Mouse (Mus musculus): ENCODE data around the gene Hoxc12.

The Hoxc12 gene

DNA sequence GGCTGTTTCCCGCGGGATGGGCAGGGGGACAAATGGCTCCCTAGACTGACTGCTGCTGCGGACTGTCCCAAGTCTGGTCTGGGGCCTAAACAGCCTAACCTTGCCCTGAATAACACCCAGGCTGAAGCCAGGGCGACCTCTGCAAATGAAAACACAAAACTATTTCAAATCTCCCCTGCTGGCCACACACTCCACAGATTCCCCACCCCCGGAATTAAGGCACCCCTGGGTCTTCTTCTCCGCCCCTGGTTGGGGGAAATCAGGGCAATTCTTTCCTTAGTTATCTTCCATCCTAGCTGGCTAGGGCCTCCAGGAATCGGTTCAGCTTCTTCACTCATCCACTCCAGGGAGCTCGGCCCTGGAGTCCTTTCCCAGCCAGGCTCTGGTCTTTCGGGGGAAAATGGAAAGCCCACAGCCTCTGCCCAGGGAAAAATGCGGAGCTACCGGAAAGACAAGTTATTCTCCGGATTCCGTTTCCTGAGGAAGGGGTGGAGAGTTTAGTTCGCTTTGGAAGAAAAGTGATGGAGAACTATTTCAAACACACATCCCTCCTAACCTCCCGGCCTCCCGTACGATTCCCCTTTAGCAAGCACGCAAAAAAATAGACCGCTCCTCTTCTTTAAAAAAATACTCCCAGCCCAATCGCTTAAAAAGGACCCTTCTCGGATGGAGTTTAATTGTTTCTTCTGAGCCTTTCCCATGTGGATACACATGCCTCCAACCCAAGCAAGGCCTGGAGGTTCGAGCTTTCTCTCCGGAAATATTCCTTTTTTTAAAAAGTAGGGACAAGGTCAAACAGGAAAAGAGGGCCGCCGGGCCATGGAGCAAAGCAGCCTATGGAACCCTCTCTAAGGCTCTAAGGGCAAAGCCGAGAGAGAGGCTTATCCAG is 28.7 kb downstream of the Hoxc12 start:
- DNase-seq: no peak

DNA sequence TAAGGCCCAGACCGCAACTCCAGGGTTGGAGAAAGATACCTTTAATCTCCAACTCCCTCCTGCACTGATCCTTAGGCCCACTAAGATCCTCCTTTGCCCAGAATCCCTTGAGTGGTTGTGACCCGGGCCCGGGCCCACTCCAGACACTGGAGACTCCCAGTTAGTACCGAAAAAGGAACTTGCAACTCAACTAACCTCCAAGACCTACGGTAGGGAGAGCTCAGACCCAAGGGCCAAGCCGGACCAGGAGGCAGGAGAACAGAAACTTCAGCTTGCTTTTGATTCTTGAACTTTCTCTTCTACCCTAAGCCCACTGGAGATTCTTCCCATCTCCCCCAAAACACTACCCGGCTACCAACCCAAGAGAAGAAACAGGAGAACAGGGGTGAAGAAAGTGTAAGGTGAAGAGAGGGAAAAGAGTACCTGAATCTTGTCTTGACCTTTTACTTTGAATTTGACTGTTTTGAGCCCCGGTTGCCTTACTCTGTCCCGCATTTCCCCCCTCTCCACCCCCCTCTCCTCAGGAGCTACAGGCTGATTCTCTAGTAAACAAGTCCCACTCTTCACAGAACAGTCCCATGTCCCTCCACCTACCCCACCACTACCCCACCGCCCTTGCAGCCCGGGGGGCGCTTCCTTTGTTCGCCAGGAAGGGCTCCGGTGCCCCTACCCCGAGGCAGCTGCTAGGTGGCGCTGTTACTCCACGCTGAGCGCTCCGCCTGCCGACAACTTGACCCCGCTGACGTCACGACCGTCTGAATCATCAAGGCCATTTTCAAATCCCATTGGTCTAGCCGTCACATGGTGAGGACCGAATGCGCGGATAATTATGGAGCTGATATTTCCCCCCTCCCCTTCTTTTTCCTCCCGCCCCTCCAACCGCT is 29.6 kb downstream of the Hoxc12 start:
- DNase-seq: peak; percentile 53 to 58

DNA sequence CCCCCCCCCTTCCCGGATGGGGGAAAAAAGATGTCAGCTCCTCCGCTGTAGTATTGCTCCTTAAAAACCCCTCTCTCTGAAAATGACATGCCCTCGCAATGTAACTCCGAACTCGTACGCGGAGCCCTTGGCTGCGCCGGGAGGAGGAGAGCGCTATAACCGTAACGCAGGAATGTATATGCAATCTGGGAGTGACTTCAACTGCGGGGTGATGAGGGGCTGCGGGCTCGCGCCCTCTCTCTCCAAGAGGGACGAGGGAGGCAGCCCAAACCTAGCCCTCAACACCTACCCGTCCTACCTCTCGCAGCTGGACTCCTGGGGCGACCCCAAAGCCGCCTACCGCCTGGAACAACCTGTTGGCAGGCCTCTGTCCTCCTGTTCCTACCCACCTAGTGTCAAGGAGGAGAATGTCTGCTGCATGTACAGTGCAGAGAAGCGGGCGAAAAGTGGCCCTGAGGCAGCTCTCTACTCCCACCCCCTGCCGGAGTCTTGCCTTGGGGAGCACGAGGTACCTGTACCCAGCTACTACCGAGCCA is 30.3 kb downstream of the Hoxc12 start, which contains the start of gene Hoxc10:
Gene Hoxc10, plus strand, starts transcription at position 21 of the 536 bp plus-strand sequence.
- no peak for DNase-seq

DNA sequence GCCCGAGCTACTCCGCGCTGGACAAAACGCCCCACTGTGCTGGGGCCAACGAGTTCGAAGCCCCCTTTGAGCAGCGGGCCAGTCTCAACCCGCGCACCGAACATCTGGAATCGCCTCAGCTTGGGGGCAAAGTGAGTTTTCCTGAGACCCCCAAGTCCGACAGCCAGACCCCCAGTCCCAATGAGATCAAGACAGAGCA is 30.7 kb downstream of the Hoxc12 start, which contains the start of gene Hoxc5:
Gene Hoxc5, plus strand, starts transcription at position 132 of the 199 bp plus-strand sequence.
- DNase-seq: no peak

DNA sequence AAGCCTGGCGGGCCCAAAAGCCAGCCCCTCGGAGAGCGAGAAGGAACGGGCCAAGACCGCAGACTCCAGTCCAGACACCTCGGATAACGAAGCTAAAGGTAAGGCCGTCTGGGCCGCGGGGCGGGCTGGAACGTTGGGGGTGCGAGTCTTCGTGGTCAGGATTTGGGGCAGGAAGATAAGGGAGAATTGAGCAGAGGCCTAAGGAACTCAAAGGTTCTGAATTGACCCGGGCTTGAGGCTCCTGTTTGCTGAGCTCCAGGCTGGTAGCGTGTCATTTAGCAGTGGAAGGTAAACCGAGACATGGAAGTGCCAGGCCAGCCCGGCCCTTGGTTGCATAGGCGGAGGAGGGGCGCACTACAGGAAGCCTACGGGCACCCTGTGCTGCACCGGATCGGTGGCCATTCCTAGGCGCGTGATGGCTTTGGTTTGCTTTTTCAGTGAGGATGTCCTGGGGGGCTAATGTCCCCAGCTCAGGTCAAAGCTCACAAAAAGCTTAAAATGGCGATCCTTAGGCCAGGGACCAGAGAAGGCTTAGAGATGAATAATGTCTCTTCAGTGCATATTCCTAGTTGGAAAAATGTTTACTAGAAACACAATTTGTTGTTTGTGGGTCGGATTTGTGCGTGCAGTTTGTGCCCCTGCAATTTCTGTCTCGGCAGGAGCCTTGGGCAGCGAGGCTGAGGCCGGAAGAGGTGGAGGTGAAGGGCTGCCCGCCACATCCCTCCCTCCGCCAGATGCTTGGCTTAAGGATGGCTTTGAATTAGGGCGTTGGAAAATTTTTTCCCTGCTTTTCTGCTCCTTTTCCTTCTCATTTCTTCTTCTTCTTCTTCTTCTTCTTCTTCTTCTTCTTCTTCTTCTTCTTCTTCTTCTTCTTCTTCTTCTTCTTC is 31.2 kb downstream of the Hoxc12 start:
- DNase-seq: no peak

DNA sequence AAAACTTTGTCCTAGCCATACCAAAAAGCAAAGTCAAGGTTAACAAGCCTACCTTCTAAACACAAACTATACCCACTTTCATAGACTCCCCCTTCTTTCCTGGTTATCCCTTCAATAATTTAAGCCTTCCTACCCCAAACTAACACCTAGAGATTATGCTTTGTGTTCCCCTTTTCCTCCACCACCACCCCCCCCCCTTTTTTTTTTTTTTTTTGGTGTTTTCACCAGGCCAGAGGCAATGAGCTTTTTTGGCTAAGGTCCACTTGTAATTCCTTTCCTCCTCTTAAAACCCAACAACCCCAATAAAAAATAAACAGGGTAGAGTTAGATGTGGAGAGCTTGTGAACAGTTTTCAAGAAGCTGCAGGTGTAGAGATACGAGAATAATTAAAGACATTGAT is 32.7 kb downstream of the Hoxc12 start:
- DNase-seq: no peak

DNA sequence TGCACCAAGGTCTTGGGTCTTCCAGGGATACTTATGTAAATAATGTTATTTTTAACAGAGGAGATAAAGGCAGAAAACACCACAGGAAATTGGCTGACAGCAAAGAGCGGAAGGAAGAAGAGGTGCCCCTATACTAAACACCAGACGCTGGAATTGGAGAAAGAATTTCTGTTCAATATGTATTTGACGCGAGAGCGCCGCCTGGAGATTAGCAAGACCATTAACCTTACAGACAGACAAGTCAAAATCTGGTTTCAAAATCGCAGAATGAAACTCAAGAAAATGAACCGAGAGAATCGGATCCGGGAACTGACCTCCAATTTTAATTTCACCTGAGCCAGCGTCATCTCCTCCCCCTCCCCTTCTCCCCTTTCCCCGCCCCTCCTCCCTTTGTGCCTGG is 34.2 kb downstream of the Hoxc12 start:
- no peak for DNase-seq

DNA sequence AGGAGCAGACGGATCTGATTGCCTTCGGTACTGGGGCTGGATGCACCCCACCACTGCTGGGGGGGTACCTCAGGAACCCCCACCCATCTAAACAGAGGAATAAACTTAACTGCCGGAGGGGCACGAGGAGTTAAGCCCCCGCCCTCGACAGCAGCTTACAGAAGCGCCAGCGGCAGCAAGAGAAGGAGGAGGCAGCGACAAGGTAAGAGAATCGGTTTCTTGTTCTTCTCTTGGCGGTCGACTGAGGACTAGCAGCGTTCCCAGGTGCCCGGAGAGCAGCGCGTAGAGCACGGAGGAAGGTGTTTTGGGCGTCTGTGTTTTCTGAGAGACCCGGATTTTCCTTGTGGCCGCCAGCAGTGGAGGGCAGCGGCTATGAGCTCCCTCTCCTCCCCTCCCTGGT is 35.7 kb downstream of the Hoxc12 start:
- no peak for DNase-seq

DNA sequence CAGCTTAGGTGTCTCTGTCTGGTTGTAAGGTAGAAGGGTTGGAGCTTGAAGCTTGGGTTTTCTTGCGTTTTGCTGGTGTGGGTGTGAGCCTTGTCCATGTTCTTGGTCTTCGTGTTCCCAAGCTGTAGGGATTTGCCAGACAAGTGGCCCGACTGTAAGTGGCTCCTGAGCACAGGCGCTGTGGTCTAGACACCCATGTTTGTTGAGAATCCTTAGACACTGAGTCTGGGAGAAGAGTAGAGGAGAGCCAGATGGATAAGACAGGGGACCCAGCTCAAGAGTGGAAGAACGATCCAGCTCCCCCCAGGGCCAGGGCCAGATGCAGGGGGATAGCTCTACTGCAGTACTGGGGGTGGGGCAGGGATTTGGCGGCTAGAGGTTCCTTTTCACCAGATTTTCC is 36.2 kb downstream of the Hoxc12 start:
- DNase-seq: no peak

DNA sequence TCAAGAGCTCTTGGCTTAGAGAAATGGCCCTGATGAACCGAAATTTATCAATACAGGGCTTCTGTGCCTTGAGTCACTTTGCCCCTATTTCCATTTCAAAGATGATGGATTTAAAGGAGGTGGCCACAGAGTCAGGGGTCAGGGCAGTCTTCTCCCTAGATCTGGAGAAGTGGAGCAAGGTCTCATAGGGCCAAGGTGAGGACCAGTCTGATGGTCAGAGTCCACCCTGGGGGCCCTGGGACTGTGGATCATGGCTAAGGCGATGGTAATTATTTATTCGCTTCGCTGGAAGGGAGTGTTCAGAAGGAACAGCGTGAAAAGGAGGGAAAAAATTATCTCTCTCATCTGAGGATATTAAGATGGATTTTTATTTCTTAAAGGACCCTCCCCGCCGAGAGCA is 38.5 kb downstream of the Hoxc12 start:
- DNase-seq: no peak

DNA sequence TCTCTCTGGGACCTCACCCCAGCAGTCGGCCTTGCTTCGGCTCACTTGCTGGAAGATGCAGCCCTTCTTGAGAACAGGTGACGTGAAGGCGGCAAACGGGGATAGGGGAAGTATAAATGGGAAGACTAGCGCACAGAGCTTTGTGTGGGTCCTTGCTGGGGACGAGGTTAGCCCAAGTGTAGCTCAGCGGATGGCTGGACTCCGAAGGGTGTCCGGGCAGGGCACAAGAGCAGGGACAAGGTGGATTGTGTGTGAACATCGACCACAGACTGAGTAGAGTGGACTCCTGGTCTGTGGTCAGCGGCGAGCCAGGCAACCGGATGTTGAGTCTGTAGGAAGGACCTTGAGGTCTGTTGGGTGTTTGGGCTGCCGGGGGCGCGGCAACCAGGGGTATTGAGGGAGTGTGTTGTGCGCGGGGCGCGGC is 39.1 kb downstream of the Hoxc12 start:
- DNase-seq: no peak

DNA sequence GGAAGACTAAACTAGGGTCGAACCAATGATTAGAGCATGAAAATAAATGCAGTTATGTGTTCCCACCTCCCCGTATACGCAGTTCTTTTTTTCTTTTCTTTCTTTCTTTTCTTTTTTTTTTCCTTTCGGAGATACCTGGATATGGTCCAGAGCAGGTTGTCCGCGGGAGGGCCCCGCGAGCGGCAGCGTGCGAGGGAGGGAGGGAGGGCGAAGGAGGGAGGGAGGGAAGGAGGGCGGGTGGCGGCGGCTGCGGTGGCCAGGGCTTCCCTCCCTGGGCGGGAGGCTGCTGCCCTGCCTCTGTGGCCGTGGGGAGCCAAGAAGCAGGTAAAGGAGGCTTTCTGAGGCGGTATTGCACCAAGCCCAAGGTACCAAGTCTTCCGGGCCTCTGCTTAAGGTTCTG is 39.6 kb downstream of the Hoxc12 start, which contains the start of gene Hoxc9:
Gene Hoxc9, plus strand, starts transcription at position 269 of the 400 bp plus-strand sequence.
- no peak for DNase-seq

DNA sequence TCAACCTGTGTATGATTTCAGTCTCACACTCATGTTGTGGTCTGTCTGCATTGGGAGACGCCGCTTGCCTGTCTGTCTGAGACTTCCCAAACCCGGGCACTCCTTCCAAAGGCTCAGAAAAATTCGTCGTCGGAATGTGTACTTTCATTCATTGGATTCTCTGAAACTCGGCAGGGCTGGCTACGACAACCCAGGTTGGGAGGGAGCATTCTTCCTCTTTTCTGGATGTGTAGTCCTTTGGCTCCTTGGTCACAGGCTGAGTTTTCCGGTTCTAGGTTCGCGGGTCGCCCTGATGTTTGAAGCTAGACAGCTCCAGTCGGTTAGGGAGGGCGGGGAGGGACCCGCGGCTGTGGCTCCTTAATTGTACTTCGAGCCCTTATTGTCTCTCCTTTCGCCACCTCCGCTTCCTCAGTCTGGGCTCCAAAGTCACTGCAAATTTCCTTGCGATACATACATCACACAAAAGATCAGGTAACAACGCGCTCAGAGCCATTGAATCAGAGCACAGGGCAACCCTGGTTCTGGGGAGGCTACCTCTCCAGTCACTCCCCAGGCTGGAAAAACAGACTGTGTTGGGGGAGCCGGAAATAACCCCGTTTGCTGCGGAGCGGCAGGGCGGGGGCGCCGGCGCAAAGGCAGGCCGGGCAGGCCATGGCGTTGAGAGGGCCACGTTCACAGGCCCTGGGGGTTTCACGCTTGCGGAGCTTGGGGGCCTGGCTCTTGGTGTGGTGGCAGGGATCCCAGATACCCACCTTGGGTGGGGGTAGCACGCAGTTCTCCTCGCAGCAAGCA is 40.3 kb downstream of the Hoxc12 start:
- DNase-seq: no peak

DNA sequence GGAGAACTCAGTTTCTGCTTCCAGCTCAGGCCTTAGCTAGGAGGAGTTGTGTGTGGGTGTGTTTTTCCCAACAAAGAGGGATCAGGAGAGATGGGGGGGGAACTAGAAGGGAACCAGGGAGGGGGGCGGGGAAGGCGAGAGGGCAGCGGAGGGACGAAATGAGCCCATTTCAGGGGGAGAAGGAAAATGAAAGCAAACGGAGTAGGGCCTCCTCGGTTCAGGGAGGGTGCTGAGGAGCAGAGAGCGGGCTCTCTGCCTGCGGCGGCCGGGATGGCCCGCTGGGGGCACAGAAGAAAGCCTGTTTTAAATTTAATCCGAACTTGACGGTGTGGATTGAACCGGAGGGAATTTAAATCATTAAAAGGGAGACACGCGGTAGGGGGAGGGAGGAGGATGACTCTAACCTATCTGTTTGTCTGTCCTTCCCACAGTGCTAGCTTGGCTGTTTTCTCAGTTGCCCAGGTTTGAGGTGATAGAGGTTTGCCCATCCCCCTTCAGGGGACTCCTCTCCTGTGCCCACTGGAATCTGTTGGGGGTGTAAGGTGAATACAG is 40.9 kb downstream of the Hoxc12 start:
- DNase-seq: no peak

DNA sequence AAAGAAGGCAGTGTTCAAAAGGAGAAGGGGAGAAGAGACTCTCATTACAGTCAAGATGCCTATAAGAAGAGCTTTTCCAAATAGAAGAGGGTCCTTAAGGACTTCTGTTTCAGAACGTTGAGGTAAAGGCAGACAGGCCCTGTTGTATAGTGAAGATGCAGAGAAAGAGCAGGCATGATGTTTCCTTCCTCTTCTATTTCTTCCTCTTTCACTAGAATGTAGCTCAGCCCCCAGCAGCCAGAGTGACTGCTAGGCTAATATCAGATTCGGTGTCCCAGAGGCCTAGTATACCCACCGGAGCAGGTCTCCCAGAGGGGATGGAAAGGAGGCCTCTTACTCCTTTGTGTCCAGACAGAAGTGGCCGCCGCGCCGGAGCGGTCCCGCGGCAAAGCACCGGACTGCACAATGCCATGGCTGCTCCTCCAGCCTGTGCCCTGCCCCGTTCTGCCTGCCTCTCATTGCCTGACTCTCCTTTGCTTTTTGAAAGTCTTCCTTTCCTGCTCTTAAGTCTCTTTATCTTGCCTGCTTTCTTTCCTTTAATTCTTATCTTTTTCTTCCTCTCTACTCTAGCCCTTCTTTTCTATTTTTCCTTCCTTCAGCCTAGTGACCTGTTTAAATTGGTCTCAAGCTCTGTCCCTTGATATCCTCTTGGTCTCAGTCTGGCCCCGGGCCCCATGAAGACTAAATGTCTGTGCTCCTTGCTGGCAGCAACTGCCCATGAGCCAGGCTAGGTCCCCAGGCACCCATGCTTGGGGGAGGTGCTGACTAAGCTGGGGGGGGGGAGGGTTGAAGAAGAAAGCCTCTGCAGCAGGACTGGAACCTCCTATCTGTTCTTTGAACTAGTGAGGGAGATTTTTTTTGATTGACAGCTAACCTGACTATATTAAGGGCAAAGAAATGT is 42.3 kb downstream of the Hoxc12 start:
- DNase-seq: no peak

DNA sequence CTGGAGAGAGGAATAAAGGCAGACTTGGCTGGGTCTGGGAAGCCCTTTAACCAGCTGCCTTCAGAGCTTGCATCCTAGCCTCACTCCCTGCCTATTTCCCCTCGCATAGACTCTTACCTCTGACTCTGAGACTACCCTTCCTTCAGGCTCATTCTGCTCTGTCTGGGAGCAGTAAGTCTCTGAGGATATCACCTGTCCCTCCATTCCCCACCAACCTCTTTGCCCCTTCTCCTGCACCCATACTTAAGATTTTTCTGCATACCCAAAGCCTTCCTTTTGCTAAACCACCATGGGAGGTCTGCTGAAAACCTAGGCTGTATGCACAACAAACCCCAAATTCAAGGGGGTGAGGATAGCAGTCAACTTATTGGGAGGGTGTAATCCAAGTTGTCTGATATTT is 43.4 kb downstream of the Hoxc12 start:
- DNase-seq: no peak

DNA sequence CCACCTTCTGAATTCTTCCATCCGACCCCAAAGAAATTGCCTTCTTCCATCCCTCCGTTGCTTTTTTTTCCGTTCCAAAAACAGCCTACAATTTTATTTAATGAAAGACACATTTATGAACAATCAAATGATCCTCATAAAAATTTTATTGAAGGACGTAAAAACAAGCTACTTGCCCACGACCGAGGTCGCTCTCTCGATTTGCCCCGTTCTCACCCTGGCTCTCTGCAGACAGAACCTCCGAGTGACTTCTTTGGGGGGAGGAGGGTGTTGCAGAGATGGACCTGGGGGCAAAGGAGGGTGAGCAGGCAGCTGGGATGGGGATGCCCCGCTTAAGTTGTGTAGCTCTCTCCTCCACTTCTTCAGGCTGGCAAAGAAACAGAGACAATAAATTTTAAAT is 43.8 kb downstream of the Hoxc12 start:
- no peak for DNase-seq

DNA sequence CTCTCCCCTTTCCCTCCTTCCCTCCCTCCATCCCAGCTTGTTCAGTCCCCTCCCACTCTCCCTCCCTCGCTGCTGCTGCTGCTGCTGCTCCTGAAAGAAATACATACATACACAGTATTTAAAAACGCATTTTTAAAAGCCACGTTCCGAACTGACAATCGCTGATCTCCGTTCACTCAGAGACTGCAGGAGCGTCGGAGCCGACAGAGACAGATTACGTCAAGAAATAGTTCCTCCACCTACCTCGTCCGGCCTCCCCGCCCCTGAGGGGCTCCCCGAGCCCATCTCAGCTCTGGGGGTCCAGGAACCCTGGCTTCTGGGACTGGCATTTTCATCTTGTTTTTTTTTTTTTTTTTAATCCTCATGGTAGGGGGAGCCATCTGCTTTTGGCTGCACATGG is 44.4 kb downstream of the Hoxc12 start:
- DNase-seq: no peak

DNA sequence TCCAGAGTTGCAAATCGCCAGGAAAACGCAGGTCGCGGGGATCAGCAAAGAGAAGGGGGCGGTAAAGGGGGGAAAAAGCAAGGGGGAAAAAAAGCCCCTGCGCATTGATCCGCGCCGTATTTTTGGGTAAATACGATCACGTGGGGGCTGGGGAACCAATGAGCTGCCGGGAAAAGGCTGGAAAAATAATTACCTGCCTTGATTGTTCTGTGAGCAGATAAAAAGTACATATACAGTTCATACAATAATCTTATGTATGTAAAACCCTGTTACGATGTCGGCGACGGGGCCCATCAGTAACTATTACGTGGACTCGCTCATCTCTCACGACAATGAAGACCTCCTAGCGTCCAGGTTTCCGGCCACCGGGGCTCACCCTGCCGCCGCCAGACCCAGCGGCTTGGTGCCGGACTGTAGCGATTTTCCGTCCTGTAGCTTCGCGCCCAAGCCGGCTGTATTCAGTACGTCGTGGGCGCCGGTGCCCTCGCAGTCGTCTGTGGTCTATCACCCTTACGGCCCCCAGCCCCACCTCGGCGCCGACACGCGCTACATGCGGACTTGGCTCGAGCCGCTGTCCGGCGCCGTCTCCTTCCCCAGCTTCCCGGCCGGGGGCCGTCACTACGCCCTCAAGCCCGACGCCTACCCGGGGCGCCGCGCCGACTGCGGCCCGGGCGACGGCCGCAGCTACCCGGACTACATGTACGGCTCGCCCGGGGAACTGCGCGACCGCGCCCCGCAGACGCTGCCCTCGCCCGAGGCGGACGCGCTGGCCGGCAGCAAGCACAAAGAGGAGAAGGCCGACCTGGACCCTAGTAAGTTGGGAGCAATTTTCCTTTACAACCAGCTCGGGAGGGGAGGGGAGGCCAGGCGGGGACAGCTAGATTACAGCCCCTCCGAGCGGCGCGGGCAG is 45.1 kb downstream of the Hoxc12 start:
- DNase-seq: no peak

All from lung, adult 18-20 months (tissue).